Mouse (Mus musculus) left cerebral cortex, postnatal 4 days (tissue): ENCODE measurements around the gene Lhpp. TPM values are rescaled to one million over a fixed set of nuclear protein-coding genes. Genes with fewer than 3 reads are reported as not detected.

Experiments used
- DNase-seq: peaks from one replicate; pipeline ENCODE4 v3.0.0-alpha.2; 2022
- intact Hi-C: fragments of 180-260 bp; cut with DNase I; formaldehyde crosslinking; loops from one replicate; pipeline ENCODE4 v1.15.1; 2025
- total RNA-seq, 2 experiments: library from RNA; stranded (reverse); gene quantifications; 2 replicates each; pipeline ENCODE4 v1.2.3; 2021

Gene Lhpp
- total RNA-seq, 2 experiments from 2014 or later = 34.6 TPM

- DNase-seq = no peak
- intact Hi-C loops = no loop called here
These were observed 93.3 kb downstream of the Lhpp start for GRCm38 (mm10) chr7:132703515-132704309.

- DNase-seq = no peak
- intact Hi-C loops = no loop called here
These were observed 94.0 kb downstream of the Lhpp start for GRCm38 (mm10) chr7:132704310-132704875.

GRCm38 (mm10) chr7:132705130-132705529 is 94.7 kb downstream of the Lhpp start:
- intact Hi-C loops = no loop called here
- DNase-seq = no peak

GRCm38 (mm10) chr7:132711579-132711978 is 101.1 kb downstream of the Lhpp start:
- no peak for DNase-seq
- intact Hi-C loops = no loop called here

DNA sequence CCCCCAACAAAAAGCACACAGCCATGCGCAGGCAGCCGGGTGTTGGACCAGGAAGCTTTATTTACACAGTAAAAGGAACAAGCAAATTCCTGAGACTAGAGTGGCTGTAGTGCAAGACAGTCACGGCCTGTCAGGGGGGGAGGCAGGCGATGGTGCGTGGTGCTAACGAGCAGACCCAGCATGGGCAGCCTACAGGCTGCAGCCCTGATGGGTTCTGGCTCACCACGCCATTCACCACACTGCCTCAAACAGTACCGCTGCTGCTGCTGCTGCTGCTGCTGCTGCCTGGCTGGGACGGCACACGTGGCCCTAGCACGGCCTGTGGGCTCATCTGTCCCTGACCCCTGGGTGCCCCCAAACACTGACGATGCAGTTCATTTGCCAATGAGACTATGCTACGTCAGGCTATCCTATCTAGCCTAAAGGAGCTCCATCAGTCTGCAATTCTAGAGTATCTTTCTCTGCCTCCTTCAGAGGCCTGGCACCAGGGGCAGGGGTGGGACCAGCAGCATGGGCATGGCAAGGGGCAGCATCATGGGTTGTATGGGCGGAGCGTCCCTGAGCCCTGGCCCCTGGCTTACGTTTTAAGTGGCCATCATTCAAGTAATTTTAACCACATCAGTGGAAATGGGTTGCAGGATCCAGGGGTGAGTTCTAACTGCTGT is 101.7 kb downstream of the Lhpp start:
- intact Hi-C loops = no loop called here

GRCm38 (mm10) chr7:132712956-132713355 is 102.5 kb downstream of the Lhpp start:
- DNase-seq = no peak
- intact Hi-C loops = no loop called here

More for the DNA sequence above, 101.7 kb downstream of the Lhpp start:
- no peak for DNase-seq

- intact Hi-C loops = no loop called here
- DNase-seq = no peak
These were observed 103.2 kb downstream of the Lhpp start for GRCm38 (mm10) chr7:132713483-132714126.

DNA sequence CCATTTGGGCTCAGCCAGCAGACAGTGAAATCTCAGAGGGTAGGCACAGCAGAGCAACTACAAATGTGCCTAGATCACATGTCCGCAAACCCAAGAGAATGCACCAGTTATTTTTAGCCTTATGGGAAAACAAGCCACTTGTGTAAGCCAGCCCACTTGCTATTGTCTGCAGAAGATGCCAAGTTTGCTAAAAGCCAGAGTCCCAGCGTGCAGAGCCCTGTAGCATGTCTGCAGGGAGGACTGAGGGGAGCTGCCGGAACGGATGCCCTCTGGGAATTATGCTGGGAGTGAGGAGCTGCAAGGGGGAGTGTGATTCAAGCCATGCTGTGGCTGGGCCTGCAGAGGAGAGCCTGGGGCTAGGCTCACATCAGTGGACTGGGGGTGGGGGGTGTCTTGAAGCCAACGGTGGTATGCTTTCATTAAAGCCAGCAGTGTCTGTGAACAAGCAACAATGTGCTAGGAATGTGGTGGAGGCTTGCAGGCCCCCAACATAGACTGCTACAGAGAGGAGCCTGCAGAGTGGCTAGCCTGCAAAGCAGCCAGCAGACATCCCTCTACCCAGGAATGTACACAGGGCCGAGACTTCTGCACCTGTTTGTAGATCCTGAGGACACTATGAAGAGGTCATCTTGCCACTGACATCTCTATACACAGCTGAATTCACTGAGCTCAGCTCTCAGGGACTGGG is 103.9 kb downstream of the Lhpp start:
- DNase-seq = no peak
- intact Hi-C loops = no loop called here

DNA sequence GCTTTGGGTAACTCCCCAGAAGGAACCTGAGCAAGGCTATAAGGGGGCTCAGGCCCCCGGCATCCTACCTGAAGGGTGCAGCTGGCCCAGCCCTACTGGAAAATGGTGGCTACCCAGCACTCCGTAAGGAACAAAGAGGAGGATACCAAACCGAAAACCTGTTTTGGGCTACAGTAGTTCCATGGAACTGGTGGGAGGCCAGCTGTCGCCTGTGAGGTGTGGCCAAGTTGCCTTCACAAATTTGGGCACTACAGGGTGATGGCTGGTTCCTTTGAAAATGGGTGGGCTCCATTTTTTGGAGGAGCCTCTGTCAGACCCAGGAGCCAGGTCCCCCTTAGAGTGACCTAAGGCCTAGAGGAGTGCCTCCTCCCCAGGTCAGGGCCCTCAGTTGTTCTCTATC is 104.8 kb downstream of the Lhpp start:
- DNase-seq = no peak
- intact Hi-C loops = no loop called here

- intact Hi-C loops = no loop called here
- DNase-seq = no peak
These were observed 109.1 kb downstream of the Lhpp start for GRCm38 (mm10) chr7:132719570-132719969.

- intact Hi-C loops = no loop called here
- peak; percentile 91 for DNase-seq
These were observed 110.1 kb downstream of the Lhpp start for GRCm38 (mm10) chr7:132720562-132720961.

- intact Hi-C loops = no loop called here
- no peak for DNase-seq
These were observed 112.2 kb downstream of the Lhpp start for GRCm38 (mm10) chr7:132722401-132723370.

- peak; percentile 94 for DNase-seq
- intact Hi-C loops = no loop called here
These were observed 113.5 kb downstream of the Lhpp start for GRCm38 (mm10) chr7:132723906-132724305.

GRCm38 (mm10) chr7:132724501-132725062 is 114.1 kb downstream of the Lhpp start:
- DNase-seq = no peak
- intact Hi-C loops = no loop called here

- DNase-seq = no peak
- intact Hi-C loops = no loop called here
These were observed 115.8 kb downstream of the Lhpp start for GRCm38 (mm10) chr7:132726106-132726861.

GRCm38 (mm10) chr7:132729093-132729831 is 118.8 kb downstream of the Lhpp start:
- intact Hi-C loops = no loop called here
- DNase-seq = no peak

DNA sequence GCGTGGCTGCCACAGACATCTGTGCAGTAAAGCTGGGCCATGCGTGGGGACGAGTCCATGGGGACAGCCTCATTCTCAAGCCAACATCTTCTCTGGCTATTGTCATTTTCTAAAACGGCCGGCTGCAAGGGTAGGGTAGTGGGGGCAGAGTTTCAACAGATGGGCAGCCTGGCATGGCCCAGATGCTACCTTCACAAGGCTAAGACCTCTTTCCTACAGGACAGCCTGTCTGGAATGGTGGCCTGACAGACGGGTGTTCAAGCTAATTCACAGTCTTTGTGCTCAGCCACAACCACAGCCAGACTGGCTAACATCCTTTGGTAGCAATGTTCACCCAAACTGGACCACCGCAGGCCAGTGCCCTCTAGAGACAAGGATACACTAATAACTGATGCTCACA is 120.1 kb downstream of the Lhpp start:
- DNase-seq = peak; percentile 68
- intact Hi-C loops = no loop called here

DNA sequence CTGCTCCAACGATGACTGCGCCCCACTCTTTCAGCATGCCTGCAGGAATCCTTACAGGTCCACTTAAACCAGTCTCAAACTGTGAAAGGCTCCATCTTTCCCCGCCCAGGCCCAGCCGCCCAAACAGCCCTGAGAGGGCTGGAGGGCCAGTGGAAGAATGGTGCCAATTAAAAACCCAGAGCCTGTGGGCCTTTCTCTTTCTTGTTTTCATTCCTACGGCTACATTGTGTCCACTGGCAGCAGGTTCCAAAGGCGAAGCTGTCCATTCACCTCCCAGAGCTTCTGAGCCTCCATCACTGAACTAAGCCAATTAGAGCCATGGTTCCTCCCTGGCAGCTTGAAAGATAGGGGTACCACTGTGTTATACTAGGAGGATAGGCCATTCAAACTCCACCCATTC is 121.1 kb downstream of the Lhpp start:
- no peak for DNase-seq
- intact Hi-C loops = no loop called here
